Mouse (Mus musculus) testis, adult 2 months (tissue): ENCODE data around the gene Mbnl1. TPM values are rescaled to one million over a fixed set of nuclear protein-coding genes. Genes with fewer than 3 reads are reported as not detected.

Experiments
- H3K27ac ChIP-seq: fragments of 200-500 bp; 2 replicates; pipeline ENCODE4 v1.5.1; 2012; ENCODE audit warnings: low read depth, low read length; ENCODE audit not compliant: control insufficient read depth, insufficient read depth
- H3K27me3 ChIP-seq: fragments of 200-500 bp; 2 replicates; pipeline ENCODE4 v1.6.1; 2012; ENCODE audit warnings: mild to moderate bottlenecking, low read length, moderate library complexity; ENCODE audit not compliant: control insufficient read depth, insufficient read depth
- H3K36me3 ChIP-seq: fragments of 200-500 bp; 2 replicates; pipeline ENCODE4 v1.6.1; 2012; ENCODE audit warnings: mild to moderate bottlenecking, low read length; ENCODE audit not compliant: control insufficient read depth, insufficient read depth
- H3K4me1 ChIP-seq: fragments of 200-500 bp; 2 replicates; pipeline ENCODE4 v1.6.1; 2012; ENCODE audit warnings: low read length; ENCODE audit not compliant: control insufficient read depth, insufficient read depth
- H3K4me3 ChIP-seq: fragments of 200-500 bp; 2 replicates; pipeline ENCODE4 v1.5.1; 2012; ENCODE audit warnings: low read depth, mild to moderate bottlenecking, low read length, moderate library complexity, mixed read lengths; ENCODE audit not compliant: control insufficient read depth
- CTCF ChIP-seq: fragments of 200-500 bp; IDR thresholded peaks from 2 replicates; pipeline ENCODE4 v1.5.1; 2012; ENCODE audit warnings: low read depth, mild to moderate bottlenecking, inconsistent platforms, low read length, moderate library complexity; ENCODE audit not compliant: control insufficient read depth, insufficient read depth, insufficient replicate concordance
- POLR2A ChIP-seq: fragments of 200-500 bp; IDR thresholded peaks from 2 replicates; pipeline ENCODE4 v1.6.1; 2012; ENCODE audit warnings: low read depth, mild to moderate bottlenecking, inconsistent platforms, low read length, moderate library complexity; ENCODE audit not compliant: control insufficient read depth
- polyA plus RNA-seq: library from polyadenylated mRNA; depleted of rRNA; stranded (reverse); fragments of >200 nt; gene quantifications from 2 replicates; pipeline ENCODE4 v1.2.3, GENCODE M21; 2012

The Mbnl1 gene
- polyA plus RNA-seq, 1 experiment: 13.2 TPM

DNA sequence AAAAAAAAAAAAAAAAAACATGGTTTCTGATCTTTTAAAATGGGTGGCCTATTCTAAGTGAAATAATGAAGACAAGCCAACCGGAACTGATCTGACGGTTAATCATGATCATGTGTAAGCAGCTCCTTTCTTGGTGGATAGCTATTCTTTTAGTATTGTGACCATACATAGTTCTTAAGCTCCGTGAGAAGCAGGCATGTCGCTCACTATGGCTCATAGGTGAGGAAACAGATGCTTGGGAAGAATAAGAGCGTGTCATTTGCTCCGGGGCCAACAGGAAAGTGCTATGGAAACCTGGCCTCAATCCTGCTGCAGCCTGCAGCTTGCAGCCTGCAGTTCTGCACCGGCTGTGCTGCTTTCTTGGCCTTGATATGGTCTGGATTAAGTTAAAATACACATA lies 40.7 kb downstream of the Mbnl1 start:
- no peaks in the 10 kb centered on the region for H3K36me3 ChIP-seq
- TF ChIP-seq CTCF (no peak), POLR2A (no peak)
- H3K4me3 ChIP-seq: no peak overlapping the region
- no peak overlapping the region for H3K27ac ChIP-seq
- no peaks in the 10 kb centered on the region for H3K27me3 ChIP-seq
- peaks cover 6% of the 10 kb centered on the region for H3K4me1 ChIP-seq

- Histone ChIP-seq H3K36me3 (no peaks in the 10 kb centered on the region), H3K4me3 (no peak overlapping the region), H3K27me3 (no peaks in the 10 kb centered on the region), H3K27ac (no peak overlapping the region), H3K4me1 (peaks cover 6% of the 10 kb centered on the region)
- no peak for TF ChIP-seq CTCF
- TF ChIP-seq POLR2A: no peak
Measured at GRCm38 (mm10) chr3:60513746-60514145, 41.1 kb downstream of the Mbnl1 start.

DNA sequence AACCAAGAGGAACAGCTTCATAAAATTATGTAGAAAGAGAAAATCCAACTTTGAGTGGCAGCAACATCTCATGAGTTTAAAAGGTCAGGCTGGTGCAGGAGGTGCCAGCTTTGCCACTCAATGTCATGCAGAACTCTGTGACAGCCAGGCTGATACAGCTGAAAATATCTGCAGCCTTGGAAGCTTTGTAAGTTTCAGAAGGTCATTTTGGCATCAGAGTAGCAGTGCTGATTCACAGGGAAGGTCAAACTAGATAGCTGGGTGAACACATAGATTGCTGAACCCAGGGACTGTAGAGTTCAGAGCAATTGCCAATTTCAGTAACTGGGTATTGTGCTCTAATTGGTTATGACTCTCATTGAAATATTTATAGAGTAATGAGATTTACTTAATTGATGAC lies 42.8 kb downstream of the Mbnl1 start:
- no peaks in the 10 kb centered on the region for H3K27me3 ChIP-seq
- TF ChIP-seq CTCF: no peak
- no peak overlapping the region for H3K4me3 ChIP-seq
- H3K27ac ChIP-seq: no peak overlapping the region
- peaks cover 6% of the 10 kb centered on the region for H3K4me1 ChIP-seq
- no peaks in the 10 kb centered on the region for H3K36me3 ChIP-seq

- TF ChIP-seq POLR2A: no peak
- peak; percentile 33; the same call in 1 of the 2 replicates for TF ChIP-seq CTCF
- H3K36me3 ChIP-seq: no peaks in the 10 kb centered on the region
- peak overlapping the region; percentile 47 for H3K4me3 ChIP-seq
- H3K27me3 ChIP-seq: no peaks in the 10 kb centered on the region
- peaks cover 6% of the 10 kb centered on the region for H3K4me1 ChIP-seq
- 0 out of 2 replicates have a peak overlapping the region, but pooled peaks have one; percentile 32 for H3K27ac ChIP-seq
Measured at GRCm38 (mm10) chr3:60516054-60516674, 43.5 kb downstream of the Mbnl1 start.

- H3K4me1 ChIP-seq: peaks cover 6% of the 10 kb centered on the region
- TF ChIP-seq CTCF (no peak), POLR2A (no peak)
- no peak overlapping the region for H3K4me3 ChIP-seq
- no peak overlapping the region for H3K27ac ChIP-seq
- no peaks in the 10 kb centered on the region for H3K36me3 ChIP-seq
- H3K27me3 ChIP-seq: no peaks in the 10 kb centered on the region
Measured at GRCm38 (mm10) chr3:60517234-60517787, 44.7 kb downstream of the Mbnl1 start.

GRCm38 (mm10) chr3:60519337-60519736 lies 46.7 kb downstream of the Mbnl1 start:
- no peaks in the 10 kb centered on the region for H3K27me3 ChIP-seq
- no peaks in the 10 kb centered on the region for H3K36me3 ChIP-seq
- H3K27ac ChIP-seq: no peak overlapping the region
- TF ChIP-seq POLR2A: no peak
- no peak for TF ChIP-seq CTCF
- peaks cover 6% of the 10 kb centered on the region for H3K4me1 ChIP-seq
- no peak overlapping the region for H3K4me3 ChIP-seq

- TF ChIP-seq POLR2A: no peak
- no peak for TF ChIP-seq CTCF
- Histone ChIP-seq H3K27me3 (no peaks in the 10 kb centered on the region), H3K27ac (no peak overlapping the region), H3K36me3 (no peaks in the 10 kb centered on the region), H3K4me3 (no peak overlapping the region), H3K4me1 (no peaks in the 10 kb centered on the region)
Measured at GRCm38 (mm10) chr3:60524127-60524526, 51.5 kb downstream of the Mbnl1 start.
